Mouse (Mus musculus) ES-E14 (cell line): ENCODE data around the gene Bex6. TPM values are rescaled to one million over a fixed set of nuclear protein-coding genes. Genes with fewer than 3 reads are reported as not detected.

Experiments
- DNase-seq: peaks from one replicate; pipeline ENCODE4 v3.0.0-alpha.2; 2013; ENCODE audit warnings: low read depth, low spot score
- H3K27ac ChIP-seq: 2 replicates; pipeline ENCODE4 v1.5.1; 2012; ENCODE audit warnings: low read depth, mild to moderate bottlenecking, low read length, moderate library complexity, mixed read lengths; ENCODE audit not compliant: poor library complexity, insufficient read depth, severe bottlenecking
- H3K36me3 ChIP-seq: 2 replicates; pipeline ENCODE4 v1.6.1; 2012; ENCODE audit warnings: mild to moderate bottlenecking, low read length, moderate library complexity, mixed read lengths; ENCODE audit not compliant: control insufficient read depth, poor library complexity, insufficient read depth, severe bottlenecking
- H3K4me1 ChIP-seq, 2 experiments: fragments of 150-350 bp in 1 of 2; sonication (generic) in 1 of 2; 2 replicates each; pipeline ENCODE4 v1.6.1; 2012; ENCODE audit warnings: low read length in 2 of 2, mild to moderate bottlenecking in 1 of 2, mixed read lengths in 1 of 2; ENCODE audit not compliant: control insufficient read depth in 2 of 2, insufficient read depth in 2 of 2, poor library complexity in 1 of 2
- H3K4me3 ChIP-seq, 2 experiments: fragments of 150-350 bp in 1 of 2; sonication (generic) in 1 of 2; 2 replicates each; pipeline ENCODE4 v1.5.1; 2012; ENCODE audit warnings: low read length in 2 of 2, low read depth in 1 of 2, mild to moderate bottlenecking in 1 of 2, mixed read lengths in 1 of 2; ENCODE audit not compliant: insufficient read depth in 1 of 2, poor library complexity in 1 of 2, severe bottlenecking in 1 of 2
- H3K9ac ChIP-seq: 2 replicates; pipeline ENCODE4 v1.6.1; 2012; ENCODE audit warnings: low read depth, mild to moderate bottlenecking, low read length, mixed read lengths; ENCODE audit not compliant: poor library complexity, insufficient read depth, severe bottlenecking
- H3K9me3 ChIP-seq: fragments of 150-350 bp; sonication (generic); 2 replicates; pipeline ENCODE4 v1.6.1; 2012; ENCODE audit warnings: low read depth, mild to moderate bottlenecking, low read length; ENCODE audit not compliant: control insufficient read depth, insufficient read depth
- CHD2 ChIP-seq: IDR thresholded peaks from 2 replicates; pipeline ENCODE4 v1.6.1; 2014; ENCODE audit warnings: mild to moderate bottlenecking, low read depth, low read length, inconsistent platforms
- HCFC1 ChIP-seq: IDR thresholded peaks from 2 replicates; pipeline ENCODE4 v1.6.1; 2012; ENCODE audit warnings: low read length, inconsistent platforms, borderline replicate concordance; ENCODE audit not compliant: insufficient read depth
- MAFK ChIP-seq: IDR thresholded peaks from 2 replicates; pipeline ENCODE4 v1.6.1; 2014; ENCODE audit warnings: mild to moderate bottlenecking, low read depth, low read length, inconsistent platforms; ENCODE audit not compliant: insufficient read depth
- ZC3H11A ChIP-seq: IDR thresholded peaks from 2 replicates; pipeline ENCODE4 v1.6.1; 2012; ENCODE audit warnings: low read depth, mild to moderate bottlenecking, inconsistent platforms, low read length, borderline replicate concordance
- ZNF384 ChIP-seq: IDR thresholded peaks from 2 replicates; pipeline ENCODE4 v1.6.1; 2012; ENCODE audit warnings: low read depth, low read length, inconsistent platforms
- in situ Hi-C, 2 experiments: fragments of 600-800 bp; cut with MboI; formaldehyde crosslinking; loops; one replicate each; pipeline ENCODE4 v1.15.1; 2025; ENCODE audit warnings: low sequenced_read_pairs in 2 of 2, inconsistent platforms in 1 of 2; ENCODE audit not compliant: unreplicated experiment in 2 of 2
- total RNA-seq: library from RNA; depleted of rRNA; stranded (reverse); fragments of 300-350 nt; gene quantifications from 2 replicates; pipeline ENCODE4 v1.2.3, GENCODE M21; 2012

Gene Bex6
- total RNA-seq, 1 experiment: 1.4 TPM

- Histone ChIP-seq H3K9me3 (no peaks in the 10 kb centered on the region), H3K27ac (no peak overlapping the region), H3K9ac (no peak overlapping the region), H3K4me3 (no peak overlapping the region), H3K36me3 (no peaks in the 10 kb centered on the region), H3K4me1 (peaks cover 0 to 2% of the 10 kb centered on the region in 2 experiments; a peak in 1 of 4 replicates)
- in situ Hi-C loops: no loop called here
- TF ChIP-seq CHD2 (no peak), HCFC1 (no peak), ZC3H11A (no peak), MAFK (no peak), ZNF384 (no peak)
- DNase-seq: no peak
These were observed 40.7 kb upstream of the Bex6 start for GRCm38 (mm10) chr16:32138954-32139353.

GRCm38 (mm10) chr16:32143766-32144165 lies 35.9 kb upstream of the Bex6 start:
- H3K9ac ChIP-seq: no peak overlapping the region
- in situ Hi-C loops: no loop called here
- no peak overlapping the region for H3K4me3 ChIP-seq
- TF ChIP-seq MAFK: no peak
- no peak for TF ChIP-seq HCFC1
- H3K4me1 ChIP-seq: 0 out of 4 replicates have a peak, but pooled peaks cover 0 to 3% of the 10 kb centered on the region in 2 experiments
- H3K27ac ChIP-seq: no peak overlapping the region
- H3K36me3 ChIP-seq: no peaks in the 10 kb centered on the region; the same call in 1 of the 2 replicates
- DNase-seq: no peak
- H3K9me3 ChIP-seq: no peaks in the 10 kb centered on the region

- H3K4me3 ChIP-seq: no peak overlapping the region
- H3K9ac ChIP-seq: no peak overlapping the region
- 0 out of 4 replicates have a peak, but pooled peaks cover 0 to 3% of the 10 kb centered on the region in 2 experiments for H3K4me1 ChIP-seq
- no peak for TF ChIP-seq CHD2
- TF ChIP-seq HCFC1: no peak
- TF ChIP-seq MAFK: no peak
- TF ChIP-seq ZNF384: no peak
- no peak for TF ChIP-seq ZC3H11A
- no peak overlapping the region for H3K27ac ChIP-seq
- no peak for DNase-seq
- H3K36me3 ChIP-seq: no peaks in the 10 kb centered on the region; the same call in 1 of the 2 replicates
- in situ Hi-C loops: no loop called here
- H3K9me3 ChIP-seq: no peaks in the 10 kb centered on the region
These were observed 35.0 kb upstream of the Bex6 start for GRCm38 (mm10) chr16:32144592-32144991.

- no peak for DNase-seq
- H3K36me3 ChIP-seq: no peaks in the 10 kb centered on the region; the same call in 1 of the 2 replicates
- H3K4me3 ChIP-seq: peak overlapping the region; percentile 27 to 31; a peak in 3 of 4 replicates
- 0 out of 4 replicates have a peak, but pooled peaks cover 0 to 3% of the 10 kb centered on the region in 2 experiments for H3K4me1 ChIP-seq
- TF ChIP-seq ZNF384: no peak
- no peak for TF ChIP-seq ZC3H11A
- no peak for TF ChIP-seq MAFK
- TF ChIP-seq CHD2: no peak
- TF ChIP-seq HCFC1: no peak
- no peak overlapping the region for H3K27ac ChIP-seq
- peak overlapping the region; percentile 62; the same call in 1 of the 2 replicates for H3K9ac ChIP-seq
- no peaks in the 10 kb centered on the region for H3K9me3 ChIP-seq
- in situ Hi-C loops: no loop called here
These were observed 31.9 kb upstream of the Bex6 start for GRCm38 (mm10) chr16:32147589-32148207.

GRCm38 (mm10) chr16:32153976-32154375 lies 25.6 kb upstream of the Bex6 start:
- Histone ChIP-seq H3K27ac (no peak overlapping the region), H3K9me3 (no peaks in the 10 kb centered on the region), H3K4me1 (no peaks in the 10 kb centered on the region), H3K9ac (no peak overlapping the region), H3K36me3 (no peaks in the 10 kb centered on the region), H3K4me3 (no peak overlapping the region)
- DNase-seq: no peak
- in situ Hi-C loops: no loop called here
- TF ChIP-seq ZNF384 (no peak), MAFK (no peak), CHD2 (no peak), ZC3H11A (no peak), HCFC1 (no peak)
